29 mouse cellular contexts compared by ENCODE assay signal in genomic region chr9:42442100-42442499, GRCm38 (mm10). TPM values are rescaled to one million over a fixed set of nuclear protein-coding genes. Genes with fewer than 3 reads are reported as not detected.
DNase-seq lines count a peak whose midpoint lies in the region; ATAC-seq lines count a peak whose summit lies in the region.
"Had no signal": no experiment of that assay in that cellular context is flagged by ENCODE, and none has a peak within 500 bp of the region (broad histone marks: within the 10 kb centered on the region; RNA-seq: fewer than 3 reads in every experiment).

No protein-coding gene starts in this region.

- peaks cover 83% of the 10 kb centered on the region for H3K36me3 ChIP-seq in kidney, embryonic 15.5 days

- WGBS in kidney, embryonic 15.5 days, result 87% methylated on average over 8 of the region's 8 CpGs

- H3K4me3 ChIP-seq in kidney, embryonic 15.5 days (replicated peaks), result no peak overlapping the region
- H3K4me3 ChIP-seq: embryonic facial prominence, embryonic 13.5 days; embryonic facial prominence, embryonic 15.5 days; erythroblast, embryonic 14.5 days; forebrain, embryonic 10.5 days; forebrain, embryonic 12.5 days had no signal

- H3K27me3 ChIP-seq in kidney, embryonic 15.5 days, result no peaks in the 10 kb centered on the region
- H3K27me3 ChIP-seq: CH12.LX; embryonic facial prominence, embryonic 13.5 days; embryonic facial prominence, embryonic 15.5 days; forebrain, embryonic 12.5 days; Patski had no signal

- no peaks in the 10 kb centered on the region for H3K4me1 ChIP-seq in kidney, embryonic 15.5 days
- H3K4me1 ChIP-seq: embryonic facial prominence, embryonic 15.5 days had no signal

- no peak overlapping the region for H3K27ac ChIP-seq in kidney, embryonic 15.5 days
- H3K27ac ChIP-seq: embryonic facial prominence, embryonic 13.5 days; embryonic facial prominence, embryonic 15.5 days; forebrain, embryonic 10.5 days; forebrain, embryonic 12.5 days had no signal

- ATAC-seq in frontal cortex, adult (ENCODE audit: low TSS enrichment), result peak; percentile 73; the same call in 1 of the 2 replicates
- no peak for ATAC-seq in kidney, embryonic 15.5 days (replicated peaks; ENCODE audit: low FRiP score)
- ATAC-seq: activated CD4-positive, CD25-positive, alpha-beta regulatory T cell, adult 4 months; CD4-positive, CD25-positive, alpha-beta regulatory T cell, adult 4 months; forebrain, embryonic 14.5 days; forebrain, embryonic 16.5 days; Patski had no signal

- no peak overlapping the region for H3K4me2 ChIP-seq in kidney, embryonic 15.5 days
- H3K4me2 ChIP-seq: embryonic facial prominence, embryonic 13.5 days; embryonic facial prominence, embryonic 15.5 days; forebrain, embryonic 12.5 days had no signal

- no peak overlapping the region for H3K9ac ChIP-seq in kidney, embryonic 15.5 days
- H3K9ac ChIP-seq: embryonic facial prominence, embryonic 13.5 days; embryonic facial prominence, embryonic 15.5 days; forebrain, embryonic 12.5 days had no signal

- no peaks in the 10 kb centered on the region for H3K9me3 ChIP-seq in kidney, embryonic 15.5 days (replicated peaks)
- H3K9me3 ChIP-seq: embryonic facial prominence, embryonic 13.5 days; embryonic facial prominence, embryonic 15.5 days; forebrain, embryonic 10.5 days; forebrain, embryonic 12.5 days; G1E had no signal

- no peak for DNase-seq in frontal cortex, postnatal 36 days (ENCODE audit: low spot score in 2 of 2)
- peak; percentile 29 for DNase-seq in right cerebral cortex, adult 18-20 months
- DNase-seq in right cerebral cortex, postnatal 25 days, result no peak
- peak; percentile 46 for DNase-seq in telencephalon, adult 2 months (ENCODE audit: low read depth, low spot score)
- DNase-seq: adrenal gland, adult 8-10 months; adrenal gland, postnatal 14 days; adrenal gland, postnatal 36 days; B cell, adult 2 months; cerebellum, adult 11 months; cerebellum, adult 18-20 months; cerebellum, adult 8-10 months; cerebellum, adult 9-11 months; cerebellum, postnatal 14 days; cerebellum, postnatal 36 days; embryo, embryonic 11 days had no signal

RNA-seq across cellular contexts. Expression of gene Tecta, which starts 42.4 kb away (rescaled TPM):
- polyA plus RNA-seq in kidney, embryonic 15.5 days (2015; fragmentation: Nextera tagmentation; extraction: Ambion mirVana), result 0.13 and 0.22 TPM in 2 replicates
- polyA plus RNA-seq: activated CD4-positive, CD25-positive, alpha-beta regulatory T cell, adult 4 months; CD4-positive, CD25-positive, alpha-beta regulatory T cell, adult 4 months; G1E had no signal

Comparison
In these comparisons a context has a peak if more than half of its experiments do, and no peak if none do; other contexts are left out.
1. DNase-seq: peak in right cerebral cortex, adult 18-20 months (single experiment) and telencephalon, adult 2 months (single experiment); none in frontal cortex, postnatal 36 days (0 of 2) and right cerebral cortex, postnatal 25 days (single experiment).